Mouse (Mus musculus): ENCODE results near the gene Hmgn3.

- TF ChIP-seq CTCF (IDR thresholded peaks at IDR 0.05; ENCODE audit: low read depth): no peak
- TF ChIP-seq EP300 (optimal IDR thresholded peaks at IDR 0.05): no peak
Measured at GRCm38 (mm10) chr9:83145591-83146445, 667 bp downstream of the Hmgn3 start.
